8 mouse cellular contexts compared by ENCODE assay signal in the genomic region with DNA sequence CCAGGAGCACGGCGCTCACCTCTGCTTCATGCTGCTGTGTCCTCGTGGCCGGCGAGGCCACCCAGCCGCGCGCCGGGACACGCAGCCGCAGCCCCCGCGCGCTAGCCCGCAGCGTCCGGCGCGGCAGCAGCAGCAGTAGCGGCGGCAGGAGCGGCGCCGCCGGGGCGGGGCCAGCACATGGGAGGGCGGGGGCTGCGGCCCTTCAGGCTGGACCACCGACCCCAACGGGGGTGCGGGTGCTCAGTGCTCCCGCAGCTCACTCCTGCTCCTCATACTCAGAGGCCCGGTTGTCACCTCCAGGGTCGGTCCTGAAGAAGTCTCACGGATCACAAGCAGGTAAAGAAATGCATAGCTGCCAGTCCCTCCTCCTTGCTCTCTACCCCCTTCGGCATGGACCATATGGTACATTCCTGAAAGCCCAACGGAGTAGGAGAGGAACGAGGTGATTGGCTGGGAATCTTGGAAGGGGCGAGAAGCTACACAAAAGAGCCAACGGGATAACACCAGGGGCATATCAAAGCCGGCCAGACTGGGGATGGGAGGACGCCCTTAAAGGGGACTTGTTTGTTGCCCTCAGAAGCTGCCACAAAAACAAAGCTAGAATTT. TPM values are rescaled to one million over a fixed set of nuclear protein-coding genes. Genes with fewer than 3 reads are reported as not detected.
DNase-seq lines count a peak whose midpoint lies in the region; ATAC-seq and TF ChIP-seq lines count a peak whose summit lies in the region.

No protein-coding gene starts in this region.

- TF ChIP-seq CTCF in bone marrow, adult 2 months (IDR thresholded peaks at IDR 0.05; ENCODE audit: control insufficient read depth, insufficient read depth, low read length), result no peak

- peak overlapping the region; percentile 86 for H3K4me3 ChIP-seq in bone marrow, adult 2 months (replicated peaks; ENCODE audit: control insufficient read depth, low read depth, low read length)
- peak overlapping the region; percentile 99 for H3K4me3 ChIP-seq in embryonic facial prominence, embryonic 15.5 days (replicated peaks)
- peak overlapping the region; percentile 93 for H3K4me3 ChIP-seq in kidney, embryonic 14.5 days (ENCODE audit: low read length)
- peak overlapping the region; percentile 80 for H3K4me3 ChIP-seq in limb, embryonic 15.5 days

- H3K9ac ChIP-seq in embryonic facial prominence, embryonic 15.5 days, result peak overlapping the region; percentile 93
- H3K9ac ChIP-seq in kidney, embryonic 14.5 days (ENCODE audit: low read depth, low read length), result peak overlapping the region; percentile 94
- peak overlapping the region; percentile 82 for H3K9ac ChIP-seq in limb, embryonic 15.5 days

- TF ChIP-seq POLR2A in bone marrow, adult 2 months (IDR thresholded peaks at IDR 0.05; ENCODE audit: borderline replicate concordance, control insufficient read depth, low read depth, low read length), result peak; percentile 61; the same call in 1 of the 2 replicates

- peak overlapping the region; percentile 83 for H3K27ac ChIP-seq in bone marrow, adult 2 months (ENCODE audit: control insufficient read depth, insufficient read depth, low read depth, low read length, poor library complexity)
- peak overlapping the region; percentile 88 for H3K27ac ChIP-seq in embryonic facial prominence, embryonic 15.5 days (replicated peaks)
- peak overlapping the region; percentile 82; the same call in 1 of the 2 replicates for H3K27ac ChIP-seq in kidney, embryonic 14.5 days (ENCODE audit: low read depth, low read length)
- H3K27ac ChIP-seq in limb, embryonic 15.5 days, result peak overlapping the region; percentile 82

- H3K4me2 ChIP-seq in embryonic facial prominence, embryonic 15.5 days (replicated peaks), result peak overlapping the region; percentile 93
- peak overlapping the region; percentile 94 for H3K4me2 ChIP-seq in kidney, embryonic 14.5 days (replicated peaks; ENCODE audit: low read depth, low read length)
- peak overlapping the region; percentile 91 for H3K4me2 ChIP-seq in limb, embryonic 15.5 days

- H3K4me1 ChIP-seq in bone marrow, adult 2 months (ENCODE audit: control insufficient read depth, insufficient read depth, low read length), result no peaks in the 10 kb centered on the region; the same call in 1 of the 2 replicates
- peaks cover 16% of the 10 kb centered on the region for H3K4me1 ChIP-seq in embryonic facial prominence, embryonic 15.5 days
- peaks cover 9% of the 10 kb centered on the region; the same call in 1 of the 2 replicates for H3K4me1 ChIP-seq in kidney, embryonic 14.5 days (ENCODE audit: control insufficient read depth, insufficient read depth, low read length)
- H3K4me1 ChIP-seq in limb, embryonic 15.5 days, result peaks cover 24% of the 10 kb centered on the region

- WGBS in bone marrow, adult 2 months, result 0% methylated on average over 42 of the region's 42 CpGs
- under 1% methylated on average over 42 of the region's 42 CpGs for WGBS in embryonic facial prominence, embryonic 15.5 days
- under 1% methylated on average over 33 of the region's 42 CpGs for WGBS in kidney, embryonic 14.5 days
- 0% methylated on average over 40 of the region's 42 CpGs for WGBS in limb, embryonic 15.5 days

- DNase-seq in 416B (ENCODE audit: low read depth), result peak; percentile 99
- DNase-seq in heart, adult 9 months (ENCODE audit: low spot score in 2 of 2), result peak; percentile 95 to 97
- peak; percentile 51 to 71 for DNase-seq in monocyte, adult 2 months (ENCODE audit: low read depth in 1 of 2, low spot score in 2 of 2)
- peak; percentile 85 to 92 for DNase-seq in spleen, postnatal 36 days (ENCODE audit: low spot score in 2 of 2)

- peak; percentile 97 for ATAC-seq in embryonic facial prominence, embryonic 15.5 days (ENCODE audit: insufficient number of reproducible peaks, low FRiP score, low TSS enrichment, low read depth)
- peak; percentile 97 for ATAC-seq in kidney, embryonic 14.5 days (ENCODE audit: low FRiP score, low TSS enrichment)
- peak; percentile 95 for ATAC-seq in limb, embryonic 15.5 days (ENCODE audit: insufficient number of reproducible peaks, low FRiP score, low TSS enrichment, low read depth)

- H3K9me3 ChIP-seq in embryonic facial prominence, embryonic 15.5 days (replicated peaks), result no peaks in the 10 kb centered on the region
- no peaks in the 10 kb centered on the region for H3K9me3 ChIP-seq in kidney, embryonic 14.5 days (ENCODE audit: control insufficient read depth, low read length)
- H3K9me3 ChIP-seq in limb, embryonic 15.5 days, result no peaks in the 10 kb centered on the region

- H3K36me3 ChIP-seq in embryonic facial prominence, embryonic 15.5 days, result no peaks in the 10 kb centered on the region
- H3K36me3 ChIP-seq in kidney, embryonic 14.5 days (ENCODE audit: control insufficient read depth, insufficient read depth, low read length), result no peaks in the 10 kb centered on the region; the same call in 1 of the 2 replicates
- H3K36me3 ChIP-seq in limb, embryonic 15.5 days, result no peaks in the 10 kb centered on the region; the same call in 1 of the 2 replicates

- no peaks in the 10 kb centered on the region for H3K27me3 ChIP-seq in embryonic facial prominence, embryonic 15.5 days
- H3K27me3 ChIP-seq in kidney, embryonic 14.5 days (ENCODE audit: control insufficient read depth, insufficient read depth, low read length), result no peaks in the 10 kb centered on the region
- H3K27me3 ChIP-seq in limb, embryonic 15.5 days, result no peaks in the 10 kb centered on the region

RNA-seq across cellular contexts. Expression of a gene that starts 20.7 kb away (rescaled TPM):
- 38.7 and 53.1 TPM in 2 replicates for polyA plus RNA-seq in bone marrow, adult 2 months (2011; ENCODE audit: insufficient read depth, insufficient read length, low replicate concordance, missing spikeins)
- 11.5 and 14.1 TPM in 2 replicates for polyA plus RNA-seq in embryonic facial prominence, embryonic 15.5 days (2015; fragmentation: Nextera tagmentation; extraction: Ambion mirVana)
- 16.7 and 20.0 TPM in 2 replicates for polyA plus RNA-seq in kidney, embryonic 14.5 days (2014; fragmentation: Nextera tagmentation; extraction: Ambion mirVana)
- polyA plus RNA-seq in limb, embryonic 15.5 days (2015; fragmentation: Nextera tagmentation; extraction: Ambion mirVana), result 9.6 and 9.7 TPM in 2 replicates

Comparison
In these comparisons a context has a peak if more than half of its experiments do, and no peak if none do; other contexts are left out.
1. Peak in every context shown above with its lines: DNase-seq, ATAC-seq, H3K4me3 ChIP-seq and H3K27ac ChIP-seq.